Mouse (Mus musculus) left cerebral cortex, postnatal 36 days (tissue): ENCODE results near the gene Pnkd. TPM values are rescaled to one million over a fixed set of nuclear protein-coding genes. Genes with fewer than 3 reads are reported as not detected.

Source experiments
- DNase-seq, 2 experiments: peaks; one replicate each; pipeline ENCODE4 v3.0.0; 2021 to 2022; ENCODE audit warnings: low spot score in 2 of 2, mixed read lengths in 1 of 2
- intact Hi-C: fragments of 180-260 bp; cut with DNase I; formaldehyde crosslinking; loops from one replicate; pipeline ENCODE4 v1.15.1; 2025
- total RNA-seq, 2 experiments: library from RNA; stranded (reverse); gene quantifications; 2 replicates each; pipeline ENCODE4 v1.2.3; 2021

The Pnkd gene
- total RNA-seq, 2 experiments from 2014 or later = 151 to 166 TPM

GRCm38 (mm10) chr1:74293306-74293960 lies 8.7 kb downstream of the Pnkd start:
- no peak for DNase-seq
- intact Hi-C loops = no loop called here

GRCm38 (mm10) chr1:74294090-74294643 lies 9.4 kb downstream of the Pnkd start:
- no peak for DNase-seq
- intact Hi-C loops = no loop called here

GRCm38 (mm10) chr1:74294733-74295455 lies 10.2 kb downstream of the Pnkd start:
- intact Hi-C loops = no loop called here
- DNase-seq = no peak

GRCm38 (mm10) chr1:74295456-74296171 lies 10.9 kb downstream of the Pnkd start:
- intact Hi-C loops = no loop called here
- DNase-seq = peak; percentile 78 to 81

- intact Hi-C loops = no loop called here
Observed at GRCm38 (mm10) chr1:74296477-74296876, 11.7 kb downstream of the Pnkd start.

GRCm38 (mm10) chr1:74297269-74297668 lies 12.5 kb downstream of the Pnkd start:
- no peak for DNase-seq
- intact Hi-C loops = no loop called here

More at GRCm38 (mm10) chr1:74296477-74296876, 11.7 kb downstream of the Pnkd start:
- DNase-seq = no peak

GRCm38 (mm10) chr1:74298157-74298750 lies 13.5 kb downstream of the Pnkd start:
- DNase-seq = no peak
- intact Hi-C loops = no loop called here

- DNase-seq = no peak
- intact Hi-C loops = no loop called here
Observed at GRCm38 (mm10) chr1:74298996-74299395, 14.3 kb downstream of the Pnkd start.

- intact Hi-C loops = no loop called here
- no peak for DNase-seq
Observed at GRCm38 (mm10) chr1:74300347-74301110, 15.8 kb downstream of the Pnkd start.

GRCm38 (mm10) chr1:74302229-74302628 lies 17.5 kb downstream of the Pnkd start:
- DNase-seq = no peak
- intact Hi-C loops = no loop called here

- intact Hi-C loops = no loop called here
- no peak for DNase-seq
Observed at GRCm38 (mm10) chr1:74302835-74303234, 18.1 kb downstream of the Pnkd start.

- intact Hi-C loops = no loop called here
- DNase-seq = peak; percentile 53 to 60
Observed at GRCm38 (mm10) chr1:74303509-74304338, 19.0 kb downstream of the Pnkd start.

GRCm38 (mm10) chr1:74304339-74304790 lies 19.6 kb downstream of the Pnkd start:
- intact Hi-C loops = no loop called here
- no peak for DNase-seq

GRCm38 (mm10) chr1:74304946-74305345 lies 20.2 kb downstream of the Pnkd start:
- intact Hi-C loops = no loop called here
- DNase-seq = no peak

- DNase-seq = no peak
- intact Hi-C loops = no loop called here
Observed at GRCm38 (mm10) chr1:74305522-74305921, 20.8 kb downstream of the Pnkd start, which contains the start of gene Tmbim1. TSS of gene Tmbim1 (minus strand) at chr1:74305622.

- intact Hi-C loops = no loop called here
- no peak for DNase-seq
Observed at GRCm38 (mm10) chr1:74307146-74307545, 22.4 kb downstream of the Pnkd start.

- intact Hi-C loops = no loop called here
- no peak for DNase-seq
Observed at GRCm38 (mm10) chr1:74308001-74308964, 23.6 kb downstream of the Pnkd start.
